9 mouse cellular contexts compared by ENCODE assay signal in genomic region chr3:152401964-152402670, GRCm38 (mm10). TPM values are rescaled to one million over a fixed set of nuclear protein-coding genes. Genes with fewer than 3 reads are reported as not detected.
DNase-seq lines count a peak whose midpoint lies in the region; ATAC-seq and TF ChIP-seq lines count a peak whose summit lies in the region.
"Had no signal": no experiment of that assay in that cellular context is flagged by ENCODE, and none has a peak within 500 bp of the region (broad histone marks: within the 10 kb centered on the region; RNA-seq: fewer than 3 reads in every experiment).

No protein-coding gene starts in this region.

- no peak overlapping the region for H3K4me3 ChIP-seq in hindbrain, postnatal 0 days (ENCODE audit: low read length)
- no peak overlapping the region for H3K4me3 ChIP-seq in hindbrain, embryonic 12.5 days
- H3K4me3 ChIP-seq in MEL (ENCODE audit: control insufficient read depth in 1 of 2, insufficient read depth in 1 of 2, low read depth in 2 of 2, low read length in 2 of 2), result no peak overlapping the region
- H3K4me3 ChIP-seq in intestine, postnatal 0 days (ENCODE audit: low read depth, low read length), result no peak overlapping the region
- no peak overlapping the region for H3K4me3 ChIP-seq in thymus, adult 2 months (ENCODE audit: control insufficient read depth, insufficient read depth, low read length)
- H3K4me3 ChIP-seq: heart, embryonic 13.5 days had no signal

- H3K4me1 ChIP-seq in hindbrain, postnatal 0 days (ENCODE audit: insufficient read depth, low read length), result peaks cover 6% of the 10 kb centered on the region; the same call in 1 of the 2 replicates
- H3K4me1 ChIP-seq in hindbrain, embryonic 12.5 days, result peaks cover 18% of the 10 kb centered on the region
- peaks cover 24 to 50% of the 10 kb centered on the region in 2 experiments for H3K4me1 ChIP-seq in MEL (ENCODE audit: control insufficient read depth in 1 of 2, insufficient read depth in 2 of 2, low read length in 2 of 2)
- peaks cover 10% of the 10 kb centered on the region; the same call in 1 of the 2 replicates for H3K4me1 ChIP-seq in intestine, postnatal 0 days (replicated peaks; ENCODE audit: control insufficient read depth, insufficient read depth, low read length)
- peaks cover 4% of the 10 kb centered on the region for H3K4me1 ChIP-seq in thymus, adult 2 months (replicated peaks; ENCODE audit: control insufficient read depth, insufficient read depth, low read length)

- no peak overlapping the region for H3K4me2 ChIP-seq in hindbrain, postnatal 0 days (ENCODE audit: low read depth, low read length)
- H3K4me2 ChIP-seq in hindbrain, embryonic 12.5 days (replicated peaks), result no peak overlapping the region
- no peak overlapping the region for H3K4me2 ChIP-seq in intestine, postnatal 0 days (replicated peaks; ENCODE audit: low read depth)
- H3K4me2 ChIP-seq: heart, embryonic 13.5 days had no signal

- no peaks in the 10 kb centered on the region for H3K9me3 ChIP-seq in hindbrain, postnatal 0 days (ENCODE audit: low read length)
- H3K9me3 ChIP-seq in hindbrain, embryonic 12.5 days (replicated peaks), result no peaks in the 10 kb centered on the region
- no peaks in the 10 kb centered on the region for H3K9me3 ChIP-seq in MEL (replicated peaks; ENCODE audit: insufficient read depth, low read length)
- H3K9me3 ChIP-seq in intestine, postnatal 0 days (ENCODE audit: control insufficient read depth), result no peaks in the 10 kb centered on the region
- H3K9me3 ChIP-seq: heart, embryonic 13.5 days had no signal

- no peak overlapping the region for H3K9ac ChIP-seq in hindbrain, postnatal 0 days (replicated peaks; ENCODE audit: low read length)
- no peak overlapping the region for H3K9ac ChIP-seq in hindbrain, embryonic 12.5 days
- no peak overlapping the region for H3K9ac ChIP-seq in MEL (ENCODE audit: control insufficient read depth, low read depth, low read length, poor library complexity, severe bottlenecking)
- H3K9ac ChIP-seq in intestine, postnatal 0 days (ENCODE audit: low read depth, low read length), result no peak overlapping the region

- no peak overlapping the region for H3K27ac ChIP-seq in hindbrain, postnatal 0 days
- no peak overlapping the region for H3K27ac ChIP-seq in hindbrain, embryonic 12.5 days
- H3K27ac ChIP-seq in MEL (ENCODE audit: control insufficient read depth, low read depth, low read length), result no peak overlapping the region
- H3K27ac ChIP-seq in intestine, postnatal 0 days (ENCODE audit: low read depth, low read length), result no peak overlapping the region
- H3K27ac ChIP-seq in thymus, adult 2 months (ENCODE audit: control insufficient read depth, insufficient read depth, low read length), result no peak overlapping the region
- H3K27ac ChIP-seq: heart, embryonic 13.5 days had no signal

- H3K27me3 ChIP-seq in hindbrain, postnatal 0 days (ENCODE audit: insufficient read depth, low read length), result no peaks in the 10 kb centered on the region
- no peaks in the 10 kb centered on the region for H3K27me3 ChIP-seq in hindbrain, embryonic 12.5 days
- H3K27me3 ChIP-seq in MEL (ENCODE audit: control insufficient read depth in 1 of 2, insufficient read depth in 2 of 2, low read length in 2 of 2), result no peaks in the 10 kb centered on the region
- no peaks in the 10 kb centered on the region for H3K27me3 ChIP-seq in intestine, postnatal 0 days (replicated peaks; ENCODE audit: control insufficient read depth, insufficient read depth, low read length)
- no peaks in the 10 kb centered on the region for H3K27me3 ChIP-seq in thymus, adult 2 months (ENCODE audit: control insufficient read depth, insufficient read depth, low read length)
- H3K27me3 ChIP-seq: heart, embryonic 13.5 days had no signal

- peaks cover 82% of the 10 kb centered on the region for H3K79me2 ChIP-seq in MEL (ENCODE audit: control insufficient read depth, insufficient read depth, low read length, poor library complexity)

- no peak for TF ChIP-seq EP300 in MEL (IDR thresholded peaks at IDR 0.05; ENCODE audit: low read depth in 1 of 2, low read length in 2 of 2)

- 77% methylated on average over 7 of the region's 7 CpGs for WGBS in hindbrain, postnatal 0 days
- 80% methylated on average over 7 of the region's 7 CpGs for WGBS in hindbrain, embryonic 12.5 days
- 62% methylated on average over 7 of the region's 7 CpGs for WGBS in intestine, postnatal 0 days
- WGBS in thymus, adult 2 months, result 93% methylated on average over 7 of the region's 7 CpGs

- ATAC-seq in hindbrain, postnatal 0 days, result no peak
- no peak for ATAC-seq in hindbrain, embryonic 12.5 days (ENCODE audit: low FRiP score)
- peak; percentile 44; the same call in 1 of the 2 replicates for ATAC-seq in intestine, postnatal 0 days
- peak; percentile 62 for ATAC-seq in megakaryocyte, adult 5-6 weeks (ENCODE audit: poor library complexity, severe bottlenecking)
- ATAC-seq in CD4-positive, CD25-positive, alpha-beta regulatory T cell, adult 4 months, result no peak

- no peak for TF ChIP-seq POLR2A in MEL (IDR thresholded peaks at IDR 0.05; ENCODE audit: control insufficient read depth in 1 of 2, insufficient read depth in 1 of 2, low read depth in 1 of 2, low read length in 2 of 2, poor library complexity in 1 of 2)
- no peak for TF ChIP-seq POLR2A in thymus, adult 2 months (IDR thresholded peaks at IDR 0.05; ENCODE audit: control insufficient read depth, extremely low read depth, insufficient read depth, low read length, poor library complexity)

- H3K36me3 ChIP-seq in hindbrain, postnatal 0 days (ENCODE audit: insufficient read depth, low read length), result no peaks in the 10 kb centered on the region
- H3K36me3 ChIP-seq in hindbrain, embryonic 12.5 days, result no peaks in the 10 kb centered on the region
- peaks cover 0 to 89% of the 10 kb centered on the region in 2 experiments for H3K36me3 ChIP-seq in MEL (ENCODE audit: control insufficient read depth in 1 of 2, insufficient read depth in 2 of 2, low read length in 2 of 2)
- no peaks in the 10 kb centered on the region for H3K36me3 ChIP-seq in intestine, postnatal 0 days (ENCODE audit: control insufficient read depth, insufficient read depth)
- H3K36me3 ChIP-seq in thymus, adult 2 months (ENCODE audit: control insufficient read depth, insufficient read depth, low read length), result no peaks in the 10 kb centered on the region
- H3K36me3 ChIP-seq: heart, embryonic 13.5 days had no signal

- TF ChIP-seq RAD21 in MEL (IDR thresholded peaks at IDR 0.05; ENCODE audit: low read depth, low read length), result no peak

- peak; percentile 30 for DNase-seq in hindbrain, postnatal 0 days (ENCODE audit: low spot score)
- peak; percentile 41 for DNase-seq in MEL (ENCODE audit: low read depth, low spot score)
- peak; percentile 75 for DNase-seq in fat pad, adult 2 months (ENCODE audit: extremely low read depth, low read depth, low spot score)
- no peak for DNase-seq in thymus, adult 2 months

- TF ChIP-seq CTCF in hindbrain, postnatal 0 days (IDR thresholded peaks at IDR 0.05; ENCODE audit: low read depth), result no peak
- TF ChIP-seq CTCF in MEL (IDR thresholded peaks at IDR 0.05 in 2 of 3, conservative IDR thresholded peaks at IDR 0.05 in 1 of 3; ENCODE audit: control insufficient read depth in 1 of 3, insufficient read depth in 1 of 3, low read depth in 2 of 3, low read length in 3 of 3, poor library complexity in 1 of 3, severe bottlenecking in 1 of 3), result no peak
- no peak for TF ChIP-seq CTCF in intestine, postnatal 0 days (IDR thresholded peaks at IDR 0.05; ENCODE audit: low read depth)
- TF ChIP-seq CTCF in thymus, adult 2 months (IDR thresholded peaks at IDR 0.05; ENCODE audit: borderline replicate concordance, control insufficient read depth, extremely low read depth, insufficient read depth, low read length, poor library complexity), result no peak

TF ChIP-seq in MEL, 35 proteins besides CTCF, POLR2A, EP300 and RAD21:
- TF ChIP-seq USF1 (IDR thresholded peaks at IDR 0.05; ENCODE audit: low read depth, low read length) (0 out of 2 replicates have a peak, but pooled peaks have one; percentile 5), MAX (IDR thresholded peaks at IDR 0.05; ENCODE audit: low read length) (no peak), POLR2AphosphoS5 (IDR thresholded peaks at IDR 0.05; ENCODE audit: borderline replicate concordance, low read depth, low read length) (no peak), MXI1 (IDR thresholded peaks at IDR 0.05; ENCODE audit: low read depth, low read length) (0 out of 2 replicates have a peak, but pooled peaks have one; percentile 16)

RNA-seq across cellular contexts. Expression of gene Zzz3, which starts 6.8 kb away (rescaled TPM):
- total RNA-seq in hindbrain, postnatal 0 days (2014; rRNA removed), result 28.0 and 33.3 TPM in 2 replicates
- 20.9 and 23.4 TPM in 2 replicates for polyA plus RNA-seq in hindbrain, postnatal 0 days (2015; fragmentation: Nextera tagmentation; extraction: Ambion mirVana)
- polyA plus RNA-seq in hindbrain, embryonic 12.5 days (2016; fragmentation: Nextera tagmentation; extraction: Ambion mirVana), result 47.3 and 51.6 TPM in 2 replicates
- total RNA-seq in MEL (2012; rRNA removed), result 52.5 and 53.7 TPM in 2 replicates
- 100 to 1,000 TPM in 1 of 2 experiments, 10 to 100 TPM in 1; 46.1 to 507 TPM for polyA plus RNA-seq in MEL (2012; ENCODE audit: insufficient read depth in 1 of 2, insufficient read length in 2 of 2, low read depth in 1 of 2, low replicate concordance in 2 of 2, missing spikeins in 1 of 2)
- 19.6 and 20.6 TPM in 2 replicates for polyA plus RNA-seq in intestine, postnatal 0 days (2015; fragmentation: Nextera tagmentation; extraction: Ambion mirVana)
- total RNA-seq in megakaryocyte, adult 5-6 weeks (2015), result 28.2 and 34.0 TPM in 2 replicates
- total RNA-seq in megakaryocyte, adult 5-6 weeks (2017), result 47.8 and 48.3 TPM in 2 replicates
- polyA plus RNA-seq in CD4-positive, CD25-positive, alpha-beta regulatory T cell, adult 4 months (2017; shearing (Covaris generic)), result 10 to 100 TPM; 33.7 to 34.7 TPM
- 29.1 and 35.7 TPM in 2 replicates for polyA plus RNA-seq in thymus, adult 2 months (2012; rRNA removed)

RNA-seq across cellular contexts. Expression of gene Usp33, which starts 55.8 kb away (rescaled TPM):
- total RNA-seq in hindbrain, postnatal 0 days (2014; rRNA removed), result 51.5 and 74.1 TPM in 2 replicates
- polyA plus RNA-seq in hindbrain, postnatal 0 days (2015; fragmentation: Nextera tagmentation; extraction: Ambion mirVana), result 63.5 and 64.8 TPM in 2 replicates
- 78.7 and 87.7 TPM in 2 replicates for polyA plus RNA-seq in hindbrain, embryonic 12.5 days (2016; fragmentation: Nextera tagmentation; extraction: Ambion mirVana)
- 31.0 and 34.1 TPM in 2 replicates for total RNA-seq in MEL (2012; rRNA removed)
- 10 to 100 TPM in 1 of 2 experiments, not detected in 1; 32.3 TPM for polyA plus RNA-seq in MEL (2012; ENCODE audit: insufficient read depth in 1 of 2, insufficient read length in 2 of 2, low read depth in 1 of 2, low replicate concordance in 2 of 2, missing spikeins in 1 of 2)
- polyA plus RNA-seq in intestine, postnatal 0 days (2015; fragmentation: Nextera tagmentation; extraction: Ambion mirVana), result 18.7 and 18.9 TPM in 2 replicates
- 42.8 and 46.4 TPM in 2 replicates for total RNA-seq in megakaryocyte, adult 5-6 weeks (2015)
- total RNA-seq in megakaryocyte, adult 5-6 weeks (2017), result 77.7 and 78.4 TPM in 2 replicates
- polyA plus RNA-seq in CD4-positive, CD25-positive, alpha-beta regulatory T cell, adult 4 months (2017; shearing (Covaris generic)), result 10 to 100 TPM; 33.9 to 35.5 TPM
- polyA plus RNA-seq in thymus, adult 2 months (2012; rRNA removed), result 16.8 and 20.7 TPM in 2 replicates

Comparison
In these comparisons a context has a peak if more than half of its experiments do, and no peak if none do; other contexts are left out.
1. ATAC-seq: peak in intestine, postnatal 0 days (single experiment) and megakaryocyte, adult 5-6 weeks (single experiment); none in hindbrain, postnatal 0 days (single experiment), hindbrain, embryonic 12.5 days (single experiment) and CD4-positive, CD25-positive, alpha-beta regulatory T cell, adult 4 months (single experiment).